In genomic region chr7:24207488-24208261, GRCm38 (mm10) we compare ENCODE assay signal across 8 mouse cellular contexts. TPM values are rescaled to one million over a fixed set of nuclear protein-coding genes. Genes with fewer than 3 reads are reported as not detected.
DNase-seq lines count a peak whose midpoint lies in the region; ATAC-seq and TF ChIP-seq lines count a peak whose summit lies in the region.

No protein-coding gene starts in this region.

- peak; percentile 86 for ATAC-seq in cerebellum, adult (ENCODE audit: insufficient number of reproducible peaks, low FRiP score, low TSS enrichment)
- ATAC-seq in forebrain, embryonic 14.5 days, result peak; percentile 92
- peak; percentile 88 for ATAC-seq in heart, postnatal 0 days (ENCODE audit: insufficient read depth, low read depth)
- peak; percentile 69 for ATAC-seq in liver, embryonic 13.5 days (ENCODE audit: low read depth)

- peak overlapping the region; percentile 85 for H3K9ac ChIP-seq in forebrain, embryonic 14.5 days (ENCODE audit: low read length)
- H3K9ac ChIP-seq in heart, postnatal 0 days (replicated peaks; ENCODE audit: low read depth, low read length), result peak overlapping the region; percentile 90
- peak overlapping the region; percentile 70 for H3K9ac ChIP-seq in liver, embryonic 13.5 days

- WGBS in forebrain, embryonic 14.5 days, result 11% methylated on average over 24 of the region's 24 CpGs
- 17% methylated on average over 24 of the region's 24 CpGs for WGBS in heart, postnatal 0 days
- 12% methylated on average over 24 of the region's 24 CpGs for WGBS in liver, embryonic 13.5 days (ENCODE audit: insufficient replicate concordance)

- peak overlapping the region; percentile 57 for H3K4me3 ChIP-seq in forebrain, embryonic 14.5 days (ENCODE audit: low read depth, low read length)
- peak overlapping the region; percentile 76 for H3K4me3 ChIP-seq in heart, postnatal 0 days (ENCODE audit: low read depth, low read length)
- peak overlapping the region; percentile 63 for H3K4me3 ChIP-seq in liver, embryonic 13.5 days (replicated peaks)

- no peaks in the 10 kb centered on the region for H3K27me3 ChIP-seq in forebrain, embryonic 14.5 days (replicated peaks; ENCODE audit: control insufficient read depth, insufficient read depth, low read length)
- H3K27me3 ChIP-seq in heart, postnatal 0 days (ENCODE audit: control insufficient read depth, insufficient read depth, low read length), result no peaks in the 10 kb centered on the region
- no peaks in the 10 kb centered on the region for H3K27me3 ChIP-seq in liver, embryonic 13.5 days

- DNase-seq in MN1 (ENCODE audit: low spot score), result peak; percentile 20
- peak; percentile 97 for DNase-seq in forebrain, embryonic 14.5 days (ENCODE audit: low spot score)
- DNase-seq in heart, postnatal 0 days (ENCODE audit: low spot score), result peak; percentile 87
- peak; percentile 79 to 85 for DNase-seq in kidney, postnatal 36 days
- peak; percentile 9 for DNase-seq in liver, embryonic 13.5 days
- DNase-seq in naive thymus-derived CD4-positive, alpha-beta T cell, adult 2 months (ENCODE audit: low read depth), result peak; percentile 2
- peak; percentile 44 for DNase-seq in urinary bladder, adult 2 months (ENCODE audit: low spot score)

- no peak for TF ChIP-seq CTCF in heart, postnatal 0 days (IDR thresholded peaks at IDR 0.05; ENCODE audit: low read depth)

- peak overlapping the region; percentile 67 for H3K4me2 ChIP-seq in forebrain, embryonic 14.5 days (ENCODE audit: low read length)
- peak overlapping the region; percentile 86 for H3K4me2 ChIP-seq in heart, postnatal 0 days (ENCODE audit: low read depth, low read length)
- peak overlapping the region; percentile 68 for H3K4me2 ChIP-seq in liver, embryonic 13.5 days

- TF ChIP-seq EP300 in heart, postnatal 0 days (IDR thresholded peaks at IDR 0.05; ENCODE audit: low read depth), result no peak

- peaks cover 12% of the 10 kb centered on the region; the same call in 1 of the 2 replicates for H3K36me3 ChIP-seq in forebrain, embryonic 14.5 days (ENCODE audit: control insufficient read depth, insufficient read depth, low read length)
- peaks cover 4% of the 10 kb centered on the region; the same call in 1 of the 2 replicates for H3K36me3 ChIP-seq in heart, postnatal 0 days (replicated peaks; ENCODE audit: control insufficient read depth, insufficient read depth, low read length)
- H3K36me3 ChIP-seq in liver, embryonic 13.5 days, result peaks cover 22% of the 10 kb centered on the region

- peaks cover 4% of the 10 kb centered on the region for H3K4me1 ChIP-seq in forebrain, embryonic 14.5 days (ENCODE audit: control insufficient read depth, insufficient read depth, low read length)
- peaks cover 8% of the 10 kb centered on the region for H3K4me1 ChIP-seq in heart, postnatal 0 days (ENCODE audit: control insufficient read depth, insufficient read depth)
- peaks cover 7% of the 10 kb centered on the region for H3K4me1 ChIP-seq in liver, embryonic 13.5 days (replicated peaks)

- no peak overlapping the region for H3K27ac ChIP-seq in forebrain, embryonic 14.5 days (ENCODE audit: low read depth, low read length)
- peak overlapping the region; percentile 68 for H3K27ac ChIP-seq in heart, postnatal 0 days (ENCODE audit: low read depth)
- peak overlapping the region; percentile 39; the same call in 1 of the 2 replicates for H3K27ac ChIP-seq in liver, embryonic 13.5 days

- no peaks in the 10 kb centered on the region for H3K9me3 ChIP-seq in forebrain, embryonic 14.5 days (replicated peaks; ENCODE audit: control insufficient read depth, low read length)
- no peaks in the 10 kb centered on the region for H3K9me3 ChIP-seq in heart, postnatal 0 days (replicated peaks; ENCODE audit: control insufficient read depth, low read length)
- H3K9me3 ChIP-seq in liver, embryonic 13.5 days (replicated peaks), result no peaks in the 10 kb centered on the region

RNA-seq across cellular contexts. Expression of gene Zfp111, which starts 3.6 kb away (rescaled TPM):
- polyA plus RNA-seq in forebrain, embryonic 14.5 days (2014; fragmentation: Nextera tagmentation; extraction: Ambion mirVana), result 7.7 and 8.1 TPM in 2 replicates
- total RNA-seq in heart, postnatal 0 days (2014; rRNA removed; ENCODE audit: low replicate concordance), result 2.2 and 3.5 TPM in 2 replicates
- 2.4 and 2.7 TPM in 2 replicates for polyA plus RNA-seq in heart, postnatal 0 days (2015; fragmentation: Nextera tagmentation; extraction: Ambion mirVana)
- polyA plus RNA-seq in liver, embryonic 13.5 days (2015; fragmentation: Nextera tagmentation; extraction: Ambion mirVana), result 1.4 and 2.5 TPM in 2 replicates
- polyA plus RNA-seq in urinary bladder, adult 2 months (2012; rRNA removed), result 4.6 and 5.5 TPM in 2 replicates

RNA-seq across cellular contexts. Expression of gene Zfp109, which starts 29.7 kb away (rescaled TPM):
- polyA plus RNA-seq in forebrain, embryonic 14.5 days (2014; fragmentation: Nextera tagmentation; extraction: Ambion mirVana), result 2.6 and 3.3 TPM in 2 replicates
- 2.7 and 6.6 TPM in 2 replicates for total RNA-seq in heart, postnatal 0 days (2014; rRNA removed; ENCODE audit: low replicate concordance)
- polyA plus RNA-seq in heart, postnatal 0 days (2015; fragmentation: Nextera tagmentation; extraction: Ambion mirVana), result 1.1 and 1.2 TPM in 2 replicates
- 1.3 and 2.3 TPM in 2 replicates for polyA plus RNA-seq in liver, embryonic 13.5 days (2015; fragmentation: Nextera tagmentation; extraction: Ambion mirVana)
- 4.1 and 4.2 TPM in 2 replicates for polyA plus RNA-seq in urinary bladder, adult 2 months (2012; rRNA removed)

RNA-seq across cellular contexts. Expression of gene Zfp114, which starts 32.8 kb away (rescaled TPM):
- polyA plus RNA-seq in forebrain, embryonic 14.5 days (2014; fragmentation: Nextera tagmentation; extraction: Ambion mirVana), result 4.0 and 6.1 TPM in 2 replicates
- 0.19 and 1.1 TPM in 2 replicates for total RNA-seq in heart, postnatal 0 days (2014; rRNA removed; ENCODE audit: low replicate concordance)
- 0.42 and 0.86 TPM in 2 replicates for polyA plus RNA-seq in heart, postnatal 0 days (2015; fragmentation: Nextera tagmentation; extraction: Ambion mirVana)
- polyA plus RNA-seq in liver, embryonic 13.5 days (2015; fragmentation: Nextera tagmentation; extraction: Ambion mirVana), result 0.61 and 0.94 TPM in 2 replicates
- 1.1 TPM in 2 replicates for polyA plus RNA-seq in urinary bladder, adult 2 months (2012; rRNA removed)

RNA-seq across cellular contexts. Expression of gene Zfp108, which starts 46.9 kb away (rescaled TPM):
- 4.1 and 6.0 TPM in 2 replicates for polyA plus RNA-seq in forebrain, embryonic 14.5 days (2014; fragmentation: Nextera tagmentation; extraction: Ambion mirVana)
- 1.1 and 2.5 TPM in 2 replicates for total RNA-seq in heart, postnatal 0 days (2014; rRNA removed; ENCODE audit: low replicate concordance)
- 1.1 and 1.5 TPM in 2 replicates for polyA plus RNA-seq in heart, postnatal 0 days (2015; fragmentation: Nextera tagmentation; extraction: Ambion mirVana)
- polyA plus RNA-seq in liver, embryonic 13.5 days (2015; fragmentation: Nextera tagmentation; extraction: Ambion mirVana), result 0.40 and 0.49 TPM in 2 replicates
- polyA plus RNA-seq in urinary bladder, adult 2 months (2012; rRNA removed), result 3.1 TPM in 2 replicates

Comparison
In these comparisons a context has a peak if more than half of its experiments do, and no peak if none do; other contexts are left out.
1. DNase-seq: peak in every context shown above with its lines; median percentile 97 in forebrain, embryonic 14.5 days; 87 in heart, postnatal 0 days; 82 in kidney, postnatal 36 days; 44 in urinary bladder, adult 2 months; 20 in MN1; 9 in liver, embryonic 13.5 days; 2 in naive thymus-derived CD4-positive, alpha-beta T cell, adult 2 months.